Mouse (Mus musculus) CD8-positive naive resting alpha-beta T cell, adult 2 months (primary cell): Measurements from ENCODE around the gene Eif4a3.

Source experiments
- DNase-seq, 2 experiments: peaks; one replicate each; pipeline ENCODE4 v3.0.0; 2022; ENCODE audit warnings: low read depth in 2 of 2, low spot score in 2 of 2

Eif4a3 gene

GRCm38 (mm10) chr11:119299391-119300245, at the start of gene Eif4a3:
Gene Eif4a3 (minus strand): TSS chr11:119300089.
- peak; percentile 95 to 96 for DNase-seq

- no peak for DNase-seq
These were observed 47.2 kb upstream of the Eif4a3 start for GRCm38 (mm10) chr11:119347125-119347524.

DNA sequence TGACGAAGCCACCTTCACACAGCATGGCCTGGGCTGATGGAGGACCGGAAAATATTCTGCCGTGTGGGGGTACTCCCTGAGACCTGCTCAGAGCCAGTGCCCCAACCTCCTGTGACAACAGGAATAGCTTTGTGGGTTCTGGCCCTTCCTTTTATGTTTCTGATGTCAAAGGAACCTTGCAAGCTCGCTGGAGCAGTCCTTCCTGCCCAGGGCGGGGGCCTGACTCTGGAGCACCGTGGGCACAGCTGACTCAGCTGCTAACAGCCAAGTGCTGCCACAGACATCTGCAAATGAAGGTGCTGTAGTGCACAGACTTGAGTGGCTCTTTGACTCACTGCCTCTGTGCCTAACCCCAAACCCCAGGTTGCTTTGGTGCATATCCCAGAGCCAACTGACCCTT, 45.0 kb upstream of the Eif4a3 start:
- DNase-seq: no peak

DNA sequence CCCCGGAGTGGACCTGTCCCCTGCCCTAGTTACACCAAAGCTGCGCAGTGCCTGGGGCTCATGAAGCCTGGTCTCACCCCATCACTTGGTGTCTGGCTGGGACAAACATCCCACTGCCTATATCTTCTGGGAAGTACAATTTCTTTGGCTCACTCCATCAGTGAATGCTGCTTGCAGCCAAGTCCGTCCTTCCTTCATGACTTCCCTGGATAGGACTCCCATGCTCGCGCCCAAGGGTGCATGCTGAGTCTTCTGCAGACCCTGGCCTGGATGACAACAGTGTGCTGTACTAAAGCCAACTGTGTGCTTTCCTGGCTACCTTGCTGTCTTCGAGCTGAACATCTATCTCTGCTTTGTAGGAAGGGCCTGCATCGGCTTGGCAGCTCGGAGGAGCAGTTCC, 44.3 kb upstream of the Eif4a3 start:
- no peak for DNase-seq

GRCm38 (mm10) chr11:119339637-119340036, 39.7 kb upstream of the Eif4a3 start:
- DNase-seq: peak; percentile 70 to 82

DNA sequence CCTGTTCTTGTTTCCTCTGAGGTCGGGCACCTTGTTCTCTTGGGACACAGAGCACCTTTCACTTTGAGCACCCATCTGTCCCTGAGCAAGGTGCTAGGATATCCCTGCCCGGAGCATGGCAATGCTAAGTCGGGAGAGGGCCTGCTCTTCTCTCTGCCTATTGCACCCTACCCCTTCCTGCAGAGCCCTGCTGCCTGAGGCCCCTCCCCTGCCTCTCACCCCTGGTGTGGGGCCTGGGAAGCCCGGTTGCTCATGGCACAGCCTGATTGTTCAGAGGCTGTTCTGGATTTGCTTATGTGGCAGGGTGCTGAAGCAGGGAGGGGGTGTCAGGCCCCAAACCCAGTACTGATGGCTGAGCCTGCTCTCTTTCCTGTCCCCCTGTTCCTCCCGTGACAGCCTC, 39.3 kb upstream of the Eif4a3 start:
- DNase-seq: no peak

- no peak for DNase-seq
These were observed 38.6 kb upstream of the Eif4a3 start for GRCm38 (mm10) chr11:119338271-119339059.

GRCm38 (mm10) chr11:119331970-119332369, 32.1 kb upstream of the Eif4a3 start:
- DNase-seq: no peak

DNA sequence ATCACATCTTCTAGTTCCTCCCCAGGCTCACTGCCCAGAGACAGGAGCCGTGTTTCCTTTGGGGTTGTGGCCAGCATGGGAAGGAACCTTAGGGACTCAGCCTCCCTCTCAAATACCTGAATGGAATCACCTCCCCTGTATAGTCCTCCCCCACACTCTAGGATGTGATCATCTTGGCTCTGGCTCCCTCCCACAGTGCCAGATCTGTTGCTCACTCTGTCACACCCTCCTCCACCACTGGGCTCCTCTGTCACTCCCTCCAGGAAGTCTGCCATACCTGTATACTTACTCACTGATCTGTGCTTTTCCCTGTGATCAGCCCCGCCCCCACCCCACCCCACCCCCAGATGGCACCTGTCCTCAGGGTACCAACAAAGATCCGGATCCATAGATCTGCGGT, 30.7 kb upstream of the Eif4a3 start:
- no peak for DNase-seq

GRCm38 (mm10) chr11:119325068-119325467, 25.2 kb upstream of the Eif4a3 start:
- no peak for DNase-seq

DNA sequence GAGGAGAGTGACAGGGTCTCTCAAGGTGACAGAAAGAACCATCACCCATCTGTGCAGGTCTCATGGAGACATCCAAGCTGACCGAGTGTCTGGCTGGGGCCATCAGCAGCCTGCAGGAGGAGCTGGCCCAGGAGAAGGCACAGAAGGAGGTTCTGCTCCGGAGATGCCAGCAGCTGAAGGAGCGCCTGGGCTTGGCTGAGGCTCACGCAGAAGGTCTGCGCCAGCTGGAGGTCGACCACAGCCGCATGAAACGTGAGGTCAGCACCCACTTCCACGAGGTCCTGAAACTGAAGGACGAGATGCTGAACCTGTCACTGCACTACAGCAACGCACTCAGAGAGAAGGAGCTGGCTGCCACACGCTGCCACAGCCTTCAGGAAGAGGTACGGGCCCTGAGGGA, 22.6 kb upstream of the Eif4a3 start:
- DNase-seq: no peak

DNA sequence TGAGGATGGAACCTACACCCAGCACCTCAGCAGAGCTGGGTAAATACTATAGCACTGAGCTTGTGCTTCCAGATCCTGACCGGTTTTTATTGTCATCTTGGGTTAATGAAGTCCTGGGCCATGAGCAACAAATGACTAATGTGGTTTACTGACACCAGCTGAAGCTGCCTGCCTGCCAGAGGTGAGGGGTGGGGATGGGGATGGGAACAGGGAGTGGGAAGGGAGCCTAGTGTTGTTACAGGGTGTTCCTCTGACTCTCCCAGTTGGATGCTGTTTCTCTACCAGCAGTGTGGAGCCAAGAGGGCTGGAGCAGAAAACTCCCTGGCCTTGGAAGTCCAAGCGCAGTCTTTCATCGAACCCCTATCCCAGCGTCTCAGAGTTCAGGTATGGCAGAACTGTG, 16.8 kb upstream of the Eif4a3 start:
- no peak for DNase-seq

DNA sequence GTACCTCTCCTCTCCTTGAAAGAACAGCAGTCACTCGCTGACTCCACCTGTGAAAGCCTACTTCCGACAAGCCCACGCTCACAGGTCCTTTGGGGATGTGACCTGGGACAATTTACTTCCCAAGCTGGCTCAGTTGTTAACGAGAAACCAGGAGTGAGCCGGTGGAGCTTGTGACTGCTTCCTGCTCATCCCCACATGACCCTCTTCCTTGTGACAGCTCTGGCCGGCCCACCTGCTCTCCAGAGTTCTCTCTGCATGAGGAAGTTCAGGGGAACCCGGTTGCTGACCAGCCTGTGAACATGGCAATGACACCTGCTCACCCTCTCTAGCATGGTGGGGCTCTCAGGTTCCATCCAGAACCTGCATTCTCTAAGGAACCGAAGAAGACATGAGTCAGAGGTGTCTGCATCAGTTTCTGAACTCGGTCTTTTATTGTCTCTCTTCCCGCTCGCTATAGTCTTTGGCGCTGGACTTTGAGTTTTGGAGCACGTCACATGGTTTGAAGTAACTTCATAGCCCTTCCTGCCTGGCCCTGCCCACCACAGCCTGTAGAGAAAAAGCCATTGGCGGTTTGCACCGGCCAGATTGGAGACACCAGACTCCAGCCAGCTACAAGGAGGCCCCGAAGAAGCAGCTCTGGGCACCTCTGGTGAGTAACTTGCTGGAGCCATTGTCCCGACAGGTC, 14.5 kb upstream of the Eif4a3 start:
- no peak for DNase-seq

GRCm38 (mm10) chr11:119310621-119311020, 10.7 kb upstream of the Eif4a3 start:
- DNase-seq: no peak

- DNase-seq: no peak
These were observed 8.0 kb upstream of the Eif4a3 start for GRCm38 (mm10) chr11:119307916-119308315.

- no peak for DNase-seq
These were observed 7.7 kb upstream of the Eif4a3 start, which contains the start of gene Card14 for GRCm38 (mm10) chr11:119307658-119307867. Gene Card14 (plus strand): TSS chr11:119307768.

DNA sequence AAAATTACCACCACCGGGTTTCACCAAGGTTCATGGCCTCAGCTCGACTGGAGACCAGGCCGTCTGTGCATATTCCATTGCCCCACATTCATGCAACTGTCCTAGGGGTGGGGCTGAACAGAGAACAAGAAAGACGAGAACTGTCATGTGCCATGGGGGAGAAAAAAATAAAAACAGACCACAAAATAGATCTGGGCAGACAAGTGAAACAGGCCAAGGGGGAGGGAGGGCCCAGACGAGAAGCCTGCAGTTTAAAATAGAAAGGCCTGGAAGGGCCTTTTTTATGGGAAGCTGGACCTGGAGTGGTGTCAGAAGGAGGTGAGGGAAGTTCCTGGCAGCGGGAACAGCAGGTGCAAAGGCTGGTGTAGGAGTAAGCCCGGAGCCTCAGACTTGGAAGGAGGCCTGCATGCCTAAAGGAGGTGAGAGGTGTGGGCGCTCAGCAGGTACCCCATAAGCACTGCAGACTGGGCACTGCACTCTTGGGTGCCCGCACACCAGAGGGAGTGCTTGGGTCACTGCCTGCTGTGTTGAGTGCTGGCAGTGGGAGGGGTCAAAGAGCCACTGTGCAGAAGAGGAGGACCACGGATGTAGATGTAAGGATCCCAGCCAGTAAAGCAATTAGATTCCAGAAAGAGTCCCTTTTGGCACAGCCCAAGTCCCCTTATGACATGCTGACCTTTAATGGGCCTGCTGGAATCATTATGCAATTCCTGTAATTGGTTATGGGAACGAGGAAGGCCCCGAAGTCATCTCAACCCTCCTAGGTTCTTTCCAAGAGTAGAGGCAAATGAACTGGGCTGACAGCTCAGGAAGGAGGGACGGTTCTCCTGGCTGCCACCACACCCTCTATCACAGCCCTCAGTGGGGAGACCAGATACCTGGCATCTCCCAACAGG, 7.1 kb upstream of the Eif4a3 start:
- DNase-seq: no peak

GRCm38 (mm10) chr11:119304904-119305712, 5.2 kb upstream of the Eif4a3 start:
- peak in 1 of 2 experiments; percentile 28 for DNase-seq

GRCm38 (mm10) chr11:119300986-119301385, 1.1 kb upstream of the Eif4a3 start:
- DNase-seq: no peak
